Mouse (Mus musculus) intestine, embryonic 14.5 days (tissue): ENCODE measurements around the gene Tuba1a. TPM values are rescaled to one million over a fixed set of nuclear protein-coding genes. Genes with fewer than 3 reads are reported as not detected.
A peak's percentile ranks its signal among the peaks of the same experiment; 100 is the strongest.
"Not testable (repeated sequence)": the region's sequence is repeated elsewhere in the genome, so short reads cannot be mapped to it uniquely, and the experiment has no call there.

Experiments
- ATAC-seq: fragments of 200-750 bp; cut with Nextera tagmentation; replicated peaks from 2 replicates; pipeline ENCODE4 v1.8.0; 2017; ENCODE audit warnings: low read depth, moderate number of reproducible peaks, moderate TSS enrichment, moderate library complexity; ENCODE audit not compliant: low FRiP score, low TSS enrichment
- DNase-seq: peaks from one replicate; pipeline ENCODE4 v3.0.0-alpha.2; 2018; ENCODE audit warnings: low spot score
- H3K27ac ChIP-seq: fragments of 300-500 bp; sonication (generic); 2 replicates; pipeline ENCODE4 v1.5.1; 2014; ENCODE audit warnings: low read depth, mild to moderate bottlenecking, control low read depth
- H3K27me3 ChIP-seq: fragments of 300-500 bp; sonication (generic); replicated peaks from 2 replicates; pipeline ENCODE4 v1.6.1; 2014; ENCODE audit warnings: low read length, control low read depth; ENCODE audit not compliant: control insufficient read depth, insufficient read depth
- H3K36me3 ChIP-seq: fragments of 300-500 bp; sonication (generic); 2 replicates; pipeline ENCODE4 v1.6.1; 2014; ENCODE audit warnings: low read length, control low read depth; ENCODE audit not compliant: control insufficient read depth, insufficient read depth
- H3K4me1 ChIP-seq: fragments of 300-500 bp; sonication (generic); replicated peaks from 2 replicates; pipeline ENCODE4 v1.6.1; 2014; ENCODE audit warnings: low read length, control low read depth, mixed read lengths; ENCODE audit not compliant: control insufficient read depth, insufficient read depth
- H3K4me2 ChIP-seq: fragments of 300-500 bp; sonication (generic); 2 replicates; pipeline ENCODE4 v1.6.1; 2014; ENCODE audit warnings: low read length
- H3K4me3 ChIP-seq: fragments of 300-500 bp; sonication (generic); 2 replicates; pipeline ENCODE4 v1.5.1; 2014; ENCODE audit warnings: low read depth, low read length, control low read depth, mixed read lengths
- H3K9ac ChIP-seq: fragments of 300-500 bp; sonication (generic); 2 replicates; pipeline ENCODE4 v1.6.1; 2014; ENCODE audit warnings: mild to moderate bottlenecking, low read length
- H3K9me3 ChIP-seq: fragments of 300-500 bp; sonication (generic); 2 replicates; pipeline ENCODE4 v1.6.1; 2016; ENCODE audit warnings: low read length, control low read depth; ENCODE audit not compliant: control insufficient read depth
- WGBS: fragments of 180-500 bp; shearing (Covaris S2); extraction: QIAGEN DNeasy Blood & Tissue Kit; methylation state at CpG from one replicate; pipeline ENCODE4 v1.1.7; 2014; 5-methylcytosine and 5-hydroxymethylcytosine counted together
- polyA plus RNA-seq: library from polyadenylated mRNA; unstranded; fragments of >200 nt; fragmentation: Nextera tagmentation; extraction: Ambion mirVana; gene quantifications from 2 replicates; pipeline ENCODE4 v1.2.1, GENCODE M21; 2014

The Tuba1a gene
- polyA plus RNA-seq, 1 experiment from 2014 or later: 1,282 TPM

GRCm38 (mm10) chr15:98927566-98927965 lies 25.9 kb downstream of the Tuba1a start:
- ATAC-seq: no peak
- Histone ChIP-seq H3K9ac (no peak overlapping the region), H3K27ac (no peak overlapping the region), H3K4me3 (no peak overlapping the region), H3K4me2 (no peak overlapping the region), H3K27me3 (no peaks in the 10 kb centered on the region), H3K36me3 (peaks cover 10% of the 10 kb centered on the region), H3K4me1 (no peaks in the 10 kb centered on the region), H3K9me3 (no peaks in the 10 kb centered on the region)
- WGBS: 82% methylated on average over 5 of the region's 5 CpGs
- DNase-seq: no peak

GRCm38 (mm10) chr15:98924682-98925081 lies 28.8 kb downstream of the Tuba1a start:
- Histone ChIP-seq H3K4me2 (no peak overlapping the region), H3K36me3 (no peaks in the 10 kb centered on the region), H3K27ac (no peak overlapping the region), H3K9ac (no peak overlapping the region), H3K4me3 (no peak overlapping the region), H3K27me3 (no peaks in the 10 kb centered on the region), H3K9me3 (no peaks in the 10 kb centered on the region), H3K4me1 (no peaks in the 10 kb centered on the region)
- no peak for ATAC-seq
- WGBS: 63% methylated on average over 3 of the region's 3 CpGs
- no peak for DNase-seq

DNA sequence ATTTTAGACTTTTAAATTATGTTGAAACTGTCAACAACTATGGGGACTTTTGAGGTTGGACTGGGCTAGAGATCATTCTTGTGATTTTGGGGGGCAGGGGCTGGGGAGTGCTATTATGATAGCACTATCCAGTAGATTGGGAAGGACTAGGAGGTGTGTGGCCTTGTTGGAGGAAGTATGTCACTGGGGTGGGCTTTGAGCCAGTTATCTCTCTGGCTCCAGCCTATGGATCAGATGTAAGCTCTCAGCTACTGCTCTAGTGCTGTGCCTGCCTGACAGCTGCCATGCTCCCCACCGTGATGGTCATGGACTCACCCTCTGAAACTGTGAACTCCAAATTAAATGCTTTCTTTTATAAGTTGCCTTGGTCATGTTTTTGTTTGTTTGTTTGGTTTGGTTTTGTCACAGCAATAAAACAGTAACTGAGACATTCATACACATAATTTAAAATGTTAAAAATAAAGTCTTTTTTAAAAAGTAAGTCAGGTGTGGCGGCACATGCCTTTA lies 30.4 kb downstream of the Tuba1a start:
- Histone ChIP-seq H3K9me3 (no peaks in the 10 kb centered on the region), H3K4me1 (0 out of 2 replicates have a peak, but pooled peaks cover 5% of the 10 kb centered on the region), H3K4me2 (no peak overlapping the region), H3K36me3 (no peaks in the 10 kb centered on the region), H3K4me3 (no peak overlapping the region), H3K27me3 (no peaks in the 10 kb centered on the region), H3K27ac (no peak overlapping the region), H3K9ac (no peak overlapping the region)
- WGBS: 86% methylated on average over 2 of the region's 2 CpGs
- DNase-seq (no peak), ATAC-seq (no peak)

- no peak for ATAC-seq
- no peaks in the 10 kb centered on the region for H3K36me3 ChIP-seq
- WGBS: 65% methylated on average over 3 of the region's 3 CpGs
- H3K27ac ChIP-seq: no peak overlapping the region
- H3K9ac ChIP-seq: no peak overlapping the region
- H3K4me1 ChIP-seq: 0 out of 2 replicates have a peak, but pooled peaks cover 5% of the 10 kb centered on the region
- H3K27me3 ChIP-seq: no peaks in the 10 kb centered on the region
- no peak overlapping the region for H3K4me3 ChIP-seq
- H3K4me2 ChIP-seq: no peak overlapping the region
- no peak for DNase-seq
- no peaks in the 10 kb centered on the region for H3K9me3 ChIP-seq
Observed at GRCm38 (mm10) chr15:98922581-98922980, 30.9 kb downstream of the Tuba1a start.

- no peak for ATAC-seq
- no peak overlapping the region for H3K27ac ChIP-seq
- H3K4me1 ChIP-seq: peaks cover 9% of the 10 kb centered on the region
- no peak overlapping the region for H3K4me2 ChIP-seq
- no peaks in the 10 kb centered on the region for H3K27me3 ChIP-seq
- WGBS: 91% methylated on average over 5 of the region's 5 CpGs
- H3K9me3 ChIP-seq: no peaks in the 10 kb centered on the region
- DNase-seq: no peak
- H3K36me3 ChIP-seq: no peaks in the 10 kb centered on the region
- no peak overlapping the region for H3K4me3 ChIP-seq
- no peak overlapping the region for H3K9ac ChIP-seq
Observed at GRCm38 (mm10) chr15:98921510-98921909, 32.0 kb downstream of the Tuba1a start.

GRCm38 (mm10) chr15:98918499-98918895 lies 35.0 kb downstream of the Tuba1a start:
- peak overlapping the region; percentile 86 for H3K4me2 ChIP-seq
- not testable (repeated sequence) for DNase-seq, H3K36me3 ChIP-seq, H3K27me3 ChIP-seq, H3K9me3 ChIP-seq, ATAC-seq
- peaks cover 14% of the 10 kb centered on the region for H3K4me1 ChIP-seq
- WGBS: 27% methylated on average over 8 of the region's 8 CpGs
- H3K27ac ChIP-seq: peak overlapping the region; percentile 95; the same call in 1 of the 2 replicates
- H3K4me3 ChIP-seq: peak overlapping the region; percentile 87
- peak overlapping the region; percentile 78 for H3K9ac ChIP-seq

GRCm38 (mm10) chr15:98917538-98918498 lies 35.7 kb downstream of the Tuba1a start, which contains the start of gene Lmbr1l:
Gene Lmbr1l, minus strand, starts transcription at chr15:98918231.
- H3K36me3 ChIP-seq: peaks cover 9% of the 10 kb centered on the region
- peak within 1 kb of the TSS; percentile 87 for H3K4me3 ChIP-seq
- ATAC-seq (peak; percentile 98), DNase-seq (peak; percentile 98)
- H3K4me1 ChIP-seq: peaks cover 14% of the 10 kb centered on the region
- H3K27ac ChIP-seq: peak within 1 kb of the TSS; percentile 95
- peak within 1 kb of the TSS; percentile 86 for H3K4me2 ChIP-seq
- WGBS: under 1% methylated on average over 76 of the region's 82 CpGs
- no peaks in the 10 kb centered on the region for H3K9me3 ChIP-seq
- H3K27me3 ChIP-seq: no peaks in the 10 kb centered on the region
- peak within 1 kb of the TSS; percentile 78 for H3K9ac ChIP-seq

DNA sequence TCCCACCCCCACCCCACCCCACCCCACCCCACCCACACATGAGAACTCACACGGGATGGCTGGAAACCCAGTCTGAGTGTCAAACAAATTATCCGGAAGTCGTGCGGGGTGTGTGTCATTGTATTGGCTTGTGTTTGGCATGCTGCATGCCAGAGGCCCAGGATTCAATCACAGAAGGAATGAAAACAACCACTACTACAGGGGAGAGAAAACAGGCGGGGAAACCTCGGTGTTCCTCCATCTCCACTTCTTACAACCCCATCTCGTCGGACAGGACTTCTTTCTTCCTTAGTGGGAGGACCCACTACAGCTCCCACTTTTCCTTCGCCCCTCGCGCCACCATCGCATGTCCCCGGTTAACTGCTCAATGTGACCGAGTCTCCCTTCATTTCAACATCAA lies 36.4 kb downstream of the Tuba1a start:
- DNase-seq (no peak), ATAC-seq (no peak)
- WGBS: 0% methylated on average over 14 of the region's 14 CpGs
- no peaks in the 10 kb centered on the region for H3K27me3 ChIP-seq
- peak overlapping the region; percentile 95 for H3K27ac ChIP-seq
- H3K36me3 ChIP-seq: peaks cover 16% of the 10 kb centered on the region
- H3K9me3 ChIP-seq: no peaks in the 10 kb centered on the region
- peak overlapping the region; percentile 78 for H3K9ac ChIP-seq
- H3K4me1 ChIP-seq: peaks cover 14% of the 10 kb centered on the region
- peak overlapping the region; percentile 87 for H3K4me3 ChIP-seq
- peak overlapping the region; percentile 86 for H3K4me2 ChIP-seq
